Mouse (Mus musculus) small intestine, adult 2 months (tissue): Measurements from ENCODE around the gene Mesd.

ENCODE experiments used
- CTCF ChIP-seq: fragments of 200-500 bp; IDR thresholded peaks from 2 replicates; pipeline ENCODE4 v1.5.1; 2012; ENCODE audit warnings: low read depth, mild to moderate bottlenecking, control low read depth, inconsistent platforms, low read length, moderate library complexity, mixed read lengths; ENCODE audit not compliant: insufficient replicate concordance, insufficient read length; ENCODE audit errors: extremely low read depth
- POLR2A ChIP-seq: fragments of 200-500 bp; IDR thresholded peaks from 2 replicates; pipeline ENCODE4 v1.6.1; 2012; ENCODE audit warnings: low read depth, mild to moderate bottlenecking, control low read depth, inconsistent platforms, low read length, moderate library complexity

- TF ChIP-seq CTCF (no peak), POLR2A (no peak)
Observed at GRCm38 (mm10) chr7:83896077-83896740, 11.9 kb downstream of the Mesd start.
